ENCODE assay signal across 12 mouse cellular contexts in the genomic region with DNA sequence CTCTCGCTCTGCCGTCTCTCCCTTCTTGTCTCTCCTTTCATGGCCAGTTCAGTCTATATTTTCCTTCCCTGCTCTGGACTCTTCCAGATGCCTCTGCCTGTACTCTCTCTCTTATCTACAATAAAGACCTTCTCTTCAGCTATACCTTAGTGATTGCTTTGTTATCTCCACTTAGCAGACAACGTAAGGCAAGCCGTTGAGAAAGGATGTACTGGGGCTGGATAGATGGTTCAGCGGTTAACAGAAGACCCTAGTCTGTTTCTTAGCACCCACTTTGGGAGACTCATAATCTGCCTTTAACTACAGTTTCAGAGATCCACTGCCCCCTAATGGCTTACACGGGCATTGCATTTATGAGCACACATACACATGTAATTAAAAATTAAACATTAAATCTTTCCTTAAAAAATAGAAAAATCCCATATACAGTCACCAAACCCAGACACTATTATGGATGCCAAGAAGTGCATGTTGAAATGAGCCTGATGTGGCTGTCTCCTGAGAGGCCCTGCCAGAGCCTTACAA. TPM values are rescaled to one million over a fixed set of nuclear protein-coding genes. Genes with fewer than 3 reads are reported as not detected.
DNase-seq lines count a peak whose midpoint lies in the region; ATAC-seq and TF ChIP-seq lines count a peak whose summit lies in the region.
"Had no signal": no experiment of that assay in that cellular context is flagged by ENCODE, and none has a peak within 500 bp of the region (broad histone marks: within the 10 kb centered on the region; RNA-seq: fewer than 3 reads in every experiment).

No protein-coding gene starts in this region.

- DNase-seq in lung, embryonic 14.5 days: peak; percentile 21
- DNase-seq in lung, postnatal 10 days: no peak
- peak; percentile 19 for DNase-seq in mesoderm, embryonic 11.5 days (ENCODE audit: low read depth, low spot score)
- DNase-seq in spleen, adult 12 weeks (ENCODE audit: low spot score): no peak
- no peak for DNase-seq in kidney, postnatal 14 days
- DNase-seq in cerebellum, adult 9-10 months: no peak
- DNase-seq: adrenal gland, postnatal 10 days; embryo, embryonic 11 days had no signal

- no peak overlapping the region for H3K4me2 ChIP-seq in lung, embryonic 14.5 days
- H3K4me2 ChIP-seq: forebrain, embryonic 13.5 days; lung, embryonic 15.5 days had no signal

- H3K9ac ChIP-seq in lung, embryonic 14.5 days: no peak overlapping the region
- H3K9ac ChIP-seq: forebrain, embryonic 13.5 days; lung, embryonic 15.5 days had no signal

- H3K36me3 ChIP-seq in lung, embryonic 14.5 days (ENCODE audit: insufficient read depth): no peaks in the 10 kb centered on the region
- H3K36me3 ChIP-seq in E14TG2a.4 (ENCODE audit: insufficient read depth, low read length): no peaks in the 10 kb centered on the region
- H3K36me3 ChIP-seq: lung, embryonic 15.5 days had no signal

- no peaks in the 10 kb centered on the region for H3K27me3 ChIP-seq in lung, embryonic 14.5 days (ENCODE audit: insufficient read depth, low read length)
- no peaks in the 10 kb centered on the region for H3K27me3 ChIP-seq in E14TG2a.4 (ENCODE audit: insufficient read depth, low read length)
- H3K27me3 ChIP-seq: forebrain, embryonic 13.5 days; lung, embryonic 15.5 days had no signal

- ATAC-seq in lung, embryonic 14.5 days (ENCODE audit: insufficient read depth): no peak
- ATAC-seq: forebrain, embryonic 13.5 days had no signal

- no peaks in the 10 kb centered on the region for H3K9me3 ChIP-seq in lung, embryonic 14.5 days (ENCODE audit: low read depth, low read length)
- H3K9me3 ChIP-seq in E14TG2a.4 (ENCODE audit: low read length): peaks cover 12% of the 10 kb centered on the region
- H3K9me3 ChIP-seq: forebrain, embryonic 13.5 days; lung, embryonic 15.5 days had no signal

- H3K27ac ChIP-seq in lung, embryonic 14.5 days (ENCODE audit: low read depth): no peak overlapping the region
- no peak overlapping the region for H3K27ac ChIP-seq in bone marrow, adult 2 months (ENCODE audit: control insufficient read depth, insufficient read depth, low read depth, low read length, poor library complexity)
- H3K27ac ChIP-seq: forebrain, embryonic 13.5 days; lung, embryonic 15.5 days had no signal

- no peak overlapping the region for H3K4me3 ChIP-seq in lung, embryonic 14.5 days (ENCODE audit: low read depth, low read length)
- no peak overlapping the region for H3K4me3 ChIP-seq in E14TG2a.4 (replicated peaks; ENCODE audit: low read length)
- no peak overlapping the region for H3K4me3 ChIP-seq in bone marrow, adult 2 months (replicated peaks; ENCODE audit: control insufficient read depth, low read depth, low read length)
- H3K4me3 ChIP-seq: forebrain, embryonic 13.5 days; lung, embryonic 15.5 days had no signal

- TF ChIP-seq CTCF in lung, embryonic 14.5 days (IDR thresholded peaks at IDR 0.05; ENCODE audit: low read depth): peak; percentile 34
- peak; percentile 79 for TF ChIP-seq CTCF in E14TG2a.4 (conservative IDR thresholded peaks at IDR 0.05; ENCODE audit: low read length)
- TF ChIP-seq CTCF in bone marrow, adult 2 months (IDR thresholded peaks at IDR 0.05; ENCODE audit: control insufficient read depth, insufficient read depth, low read length): peak; percentile 18; the same call in 1 of the 2 replicates

- no peak for TF ChIP-seq POLR2A in bone marrow, adult 2 months (IDR thresholded peaks at IDR 0.05; ENCODE audit: borderline replicate concordance, control insufficient read depth, low read depth, low read length)

- no peaks in the 10 kb centered on the region for H3K4me1 ChIP-seq in lung, embryonic 14.5 days (ENCODE audit: insufficient read depth)
- peaks cover 32% of the 10 kb centered on the region for H3K4me1 ChIP-seq in E14TG2a.4 (replicated peaks; ENCODE audit: low read depth, low read length)
- H3K4me1 ChIP-seq in bone marrow, adult 2 months (ENCODE audit: control insufficient read depth, insufficient read depth, low read length): no peaks in the 10 kb centered on the region; the same call in 1 of the 2 replicates
- H3K4me1 ChIP-seq: forebrain, embryonic 13.5 days had no signal

- 87% methylated on average over 6 of the region's 6 CpGs for WGBS in lung, embryonic 14.5 days
- 69% methylated on average over 6 of the region's 6 CpGs for WGBS in bone marrow, adult 2 months

RNA-seq across cellular contexts. Expression of gene Dnah6, which starts 11.8 kb away (rescaled TPM):
- 0.14 and 0.24 TPM in 2 replicates for polyA plus RNA-seq in lung, embryonic 14.5 days (2014; fragmentation: Nextera tagmentation; extraction: Ambion mirVana)
- 0.43 and 0.70 TPM in 2 replicates for polyA plus RNA-seq in bone marrow, adult 2 months (2011; ENCODE audit: insufficient read depth, insufficient read length, low replicate concordance, missing spikeins)

RNA-seq across cellular contexts. Expression of gene Suclg1, which starts 14.9 kb away (rescaled TPM):
- 164 and 166 TPM in 2 replicates for polyA plus RNA-seq in lung, embryonic 14.5 days (2014; fragmentation: Nextera tagmentation; extraction: Ambion mirVana)
- polyA plus RNA-seq in bone marrow, adult 2 months (2011; ENCODE audit: insufficient read depth, insufficient read length, low replicate concordance, missing spikeins): 22.7 and 53.5 TPM in 2 replicates

Comparison
In these comparisons a context has a peak if more than half of its experiments do, and no peak if none do; other contexts are left out.
1. DNase-seq: peak in lung, embryonic 14.5 days (single experiment) and mesoderm, embryonic 11.5 days (single experiment); none in lung, postnatal 10 days (single experiment), spleen, adult 12 weeks (single experiment), kidney, postnatal 14 days (single experiment) and cerebellum, adult 9-10 months (single experiment).
2. CTCF ChIP-seq: peak in every context shown above with its lines; median percentile 79 in E14TG2a.4; 34 in lung, embryonic 14.5 days; 18 in bone marrow, adult 2 months.